Mouse (Mus musculus): ENCODE results near the gene Mras. TPM values are rescaled to one million over a fixed set of nuclear protein-coding genes. Genes with fewer than 3 reads are reported as not detected.

Gene Mras
- polyA plus RNA-seq, 1 experiment from 2014 or later, result 5.2 TPM

DNA sequence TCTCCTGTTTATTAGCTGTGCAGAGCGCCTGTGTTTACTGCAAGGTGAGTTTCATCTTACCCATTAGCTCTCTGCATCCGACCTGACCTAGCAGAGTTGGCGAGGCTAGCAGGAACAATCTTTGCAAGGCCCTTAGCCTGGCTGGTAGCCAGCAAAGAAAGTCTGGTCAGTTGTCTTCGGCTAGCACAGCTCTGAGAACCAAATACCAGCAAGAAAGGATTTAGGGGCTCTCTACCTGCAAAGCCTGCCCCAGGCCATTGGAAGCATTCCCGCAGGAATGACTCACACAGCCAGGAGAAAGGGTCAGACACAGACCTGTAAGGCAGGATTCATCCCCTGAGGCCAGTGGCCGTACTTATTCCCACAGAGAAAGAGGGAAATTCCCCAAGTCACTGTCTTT is 36.4 kb downstream of the Mras start:
- H3K4me1 ChIP-seq, result no peaks in the 10 kb centered on the region
- 64% methylated on average over 6 of the region's 6 CpGs for WGBS (ENCODE audit: insufficient replicate concordance)
- no peak overlapping the region for H3K4me2 ChIP-seq
- no peak for ATAC-seq
- no peak overlapping the region for H3K9ac ChIP-seq
- H3K4me3 ChIP-seq, result no peak overlapping the region
- H3K9me3 ChIP-seq (replicated peaks), result no peaks in the 10 kb centered on the region
- H3K36me3 ChIP-seq, result no peaks in the 10 kb centered on the region
- H3K27me3 ChIP-seq (replicated peaks), result no peaks in the 10 kb centered on the region
- no peak overlapping the region for H3K27ac ChIP-seq

DNA sequence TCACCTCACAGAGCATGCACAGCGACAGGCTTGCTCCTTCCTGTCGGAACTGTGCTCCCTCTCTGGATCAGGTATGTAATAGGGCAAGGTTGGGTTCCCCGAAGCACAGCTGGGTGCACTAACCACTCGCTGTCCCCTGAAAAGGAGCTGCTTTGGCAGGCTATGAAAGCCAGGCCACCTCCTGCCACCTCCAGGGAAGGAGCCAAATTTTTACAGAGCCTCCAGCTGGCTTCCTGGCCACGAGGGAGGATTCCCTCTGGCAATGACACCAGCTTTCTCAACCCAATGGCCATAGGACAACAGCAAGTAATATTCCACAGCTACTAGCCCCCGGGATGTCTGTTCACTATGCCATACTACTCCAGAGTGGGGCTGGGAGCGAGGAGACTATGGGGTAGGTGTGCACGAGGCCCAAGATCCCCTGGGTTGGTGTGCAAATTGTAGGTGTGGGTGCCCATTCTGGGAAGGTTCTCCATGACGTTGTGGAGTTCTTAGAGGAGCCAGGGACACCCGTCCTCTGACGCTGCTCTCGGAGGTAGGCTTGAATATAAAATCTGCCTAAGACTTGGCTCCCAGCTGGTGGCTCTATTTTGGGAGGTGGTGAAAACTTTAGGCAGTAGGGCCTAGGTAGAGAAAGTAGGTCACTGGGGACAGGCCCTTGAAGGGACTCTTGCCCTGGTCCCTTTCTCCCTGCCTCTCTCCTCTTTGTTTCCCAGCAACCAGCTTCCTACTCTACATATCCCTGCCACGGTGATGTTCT is 39.9 kb downstream of the Mras start:
- peaks cover 7% of the 10 kb centered on the region; the same call in 1 of the 2 replicates for H3K36me3 ChIP-seq
- H3K9ac ChIP-seq, result no peak overlapping the region
- no peaks in the 10 kb centered on the region for H3K9me3 ChIP-seq (replicated peaks)
- no peaks in the 10 kb centered on the region for H3K27me3 ChIP-seq (replicated peaks)
- H3K27ac ChIP-seq, result no peak overlapping the region
- H3K4me1 ChIP-seq, result no peaks in the 10 kb centered on the region
- 66% methylated on average over 13 of the region's 13 CpGs for WGBS (ENCODE audit: insufficient replicate concordance)
- ATAC-seq, result no peak
- H3K4me3 ChIP-seq, result no peak overlapping the region
- H3K4me2 ChIP-seq, result no peak overlapping the region

DNA sequence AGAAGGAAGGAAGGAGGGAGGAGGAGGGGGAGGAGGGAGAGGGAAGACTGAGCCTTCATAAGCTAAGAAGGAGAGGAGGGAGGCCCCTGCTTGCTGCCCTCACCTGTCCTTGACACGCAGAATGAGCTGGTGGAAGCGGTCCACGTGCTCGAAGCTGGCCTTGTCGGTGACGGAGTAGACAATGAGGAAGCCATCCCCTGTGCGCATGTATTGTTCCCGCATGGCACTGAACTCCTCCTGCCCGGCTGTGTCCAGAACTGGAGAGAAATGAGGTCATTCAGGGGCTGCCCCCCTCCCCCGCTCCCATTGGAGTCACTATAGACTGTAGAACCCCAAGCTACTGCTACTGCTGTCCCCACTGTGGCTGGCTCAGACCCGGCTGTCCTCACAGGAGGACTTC is 42.8 kb downstream of the Mras start:
- peaks cover 4% of the 10 kb centered on the region; the same call in 1 of the 2 replicates for H3K4me1 ChIP-seq
- 73% methylated on average over 11 of the region's 11 CpGs for WGBS (ENCODE audit: insufficient replicate concordance)
- no peak overlapping the region for H3K27ac ChIP-seq
- H3K4me2 ChIP-seq, result no peak overlapping the region
- H3K9ac ChIP-seq, result no peak overlapping the region
- no peaks in the 10 kb centered on the region for H3K27me3 ChIP-seq (replicated peaks)
- H3K36me3 ChIP-seq, result peaks cover 7% of the 10 kb centered on the region; the same call in 1 of the 2 replicates
- H3K4me3 ChIP-seq, result no peak overlapping the region
- ATAC-seq, result no peak
- no peaks in the 10 kb centered on the region for H3K9me3 ChIP-seq (replicated peaks)

DNA sequence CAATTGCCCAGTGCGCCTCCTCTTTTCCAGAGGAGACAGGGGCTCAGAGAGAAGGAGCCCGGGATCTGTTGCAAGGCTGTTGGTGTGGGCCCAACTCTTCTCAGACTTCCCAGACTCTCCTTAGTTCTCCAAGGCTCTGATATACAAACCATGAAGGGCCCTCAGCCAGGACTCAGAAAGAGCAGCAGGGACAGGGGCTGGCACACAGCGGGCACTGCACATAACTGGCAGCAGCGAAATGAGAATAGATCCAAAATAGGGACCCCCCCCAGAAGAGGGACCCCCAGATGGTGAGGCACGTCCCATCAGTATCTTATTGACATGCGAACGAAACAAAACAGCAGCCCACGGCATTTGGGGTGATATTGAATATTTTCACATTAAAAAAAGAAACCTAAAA is 44.0 kb downstream of the Mras start:
- no peak for ATAC-seq
- 81% methylated on average over 8 of the region's 8 CpGs for WGBS (ENCODE audit: insufficient replicate concordance)
- peaks cover 6% of the 10 kb centered on the region; the same call in 1 of the 2 replicates for H3K4me1 ChIP-seq
- H3K9ac ChIP-seq, result no peak overlapping the region
- H3K27ac ChIP-seq, result no peak overlapping the region
- peaks cover 7% of the 10 kb centered on the region; the same call in 1 of the 2 replicates for H3K36me3 ChIP-seq
- H3K9me3 ChIP-seq (replicated peaks), result no peaks in the 10 kb centered on the region
- H3K4me2 ChIP-seq, result no peak overlapping the region
- no peaks in the 10 kb centered on the region for H3K27me3 ChIP-seq (replicated peaks)
- no peak overlapping the region for H3K4me3 ChIP-seq

DNA sequence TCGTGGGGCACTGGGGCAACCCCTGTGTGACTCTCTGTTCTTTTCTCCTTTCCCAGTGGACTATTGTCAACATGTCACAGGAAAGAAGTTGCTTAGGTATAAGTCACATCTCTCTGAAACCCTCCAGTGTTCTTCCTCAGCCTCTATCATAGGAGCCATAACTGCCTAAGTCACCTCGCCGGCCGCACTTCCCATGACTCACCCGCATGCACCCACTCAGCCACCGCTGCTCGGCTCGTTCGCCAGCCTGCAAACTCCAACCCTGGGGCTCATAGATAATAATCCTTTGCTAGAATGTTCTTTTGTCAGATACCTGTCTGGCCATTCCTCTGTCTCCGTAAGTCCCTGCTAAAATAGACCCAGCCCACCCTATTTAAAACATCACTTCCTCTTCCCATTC is 45.6 kb downstream of the Mras start:
- H3K27me3 ChIP-seq (replicated peaks), result 0 out of 2 replicates have a peak, but pooled peaks cover 4% of the 10 kb centered on the region
- no peaks in the 10 kb centered on the region for H3K9me3 ChIP-seq (replicated peaks)
- H3K27ac ChIP-seq, result 0 out of 2 replicates have a peak overlapping the region, but pooled peaks have one; percentile 25
- peaks cover 7% of the 10 kb centered on the region; the same call in 1 of the 2 replicates for H3K36me3 ChIP-seq
- WGBS (ENCODE audit: insufficient replicate concordance), result 78% methylated on average over 10 of the region's 10 CpGs
- H3K4me1 ChIP-seq, result peaks cover 6% of the 10 kb centered on the region; the same call in 1 of the 2 replicates
- H3K4me3 ChIP-seq, result no peak overlapping the region
- no peak overlapping the region for H3K4me2 ChIP-seq
- no peak for ATAC-seq
- H3K9ac ChIP-seq, result no peak overlapping the region

DNA sequence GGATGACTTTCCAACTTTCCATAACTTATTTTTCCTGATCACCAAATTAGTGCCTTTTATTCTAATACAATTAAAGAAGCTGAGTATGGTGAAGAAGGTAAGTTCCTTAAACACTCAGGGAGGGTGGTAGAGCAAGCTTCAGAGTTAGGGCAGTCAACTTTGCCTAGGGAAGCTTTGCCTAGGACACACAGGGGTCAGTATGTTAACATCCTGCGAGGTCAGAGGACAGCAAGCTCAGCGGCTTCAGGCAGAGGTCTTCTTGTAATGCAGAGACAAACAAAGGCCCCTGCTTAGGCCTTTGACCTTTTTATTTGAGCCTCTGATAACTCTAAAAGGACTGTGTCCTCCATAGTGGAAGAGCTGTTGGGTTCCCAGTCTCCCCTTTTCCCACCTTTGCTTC is 46.5 kb downstream of the Mras start:
- ATAC-seq, result peak; percentile 8; the same call in 1 of the 2 replicates
- H3K4me1 ChIP-seq, result peaks cover 6% of the 10 kb centered on the region; the same call in 1 of the 2 replicates
- peak overlapping the region; percentile 25; the same call in 1 of the 2 replicates for H3K27ac ChIP-seq
- H3K4me3 ChIP-seq, result no peak overlapping the region
- peaks cover 7% of the 10 kb centered on the region; the same call in 1 of the 2 replicates for H3K36me3 ChIP-seq
- H3K27me3 ChIP-seq (replicated peaks), result peaks cover 11% of the 10 kb centered on the region; the same call in 1 of the 2 replicates
- H3K4me2 ChIP-seq, result no peak overlapping the region
- no peak overlapping the region for H3K9ac ChIP-seq
- WGBS (ENCODE audit: insufficient replicate concordance), result 57% methylated on average over 2 of the region's 2 CpGs
- H3K9me3 ChIP-seq (replicated peaks), result no peaks in the 10 kb centered on the region

DNA sequence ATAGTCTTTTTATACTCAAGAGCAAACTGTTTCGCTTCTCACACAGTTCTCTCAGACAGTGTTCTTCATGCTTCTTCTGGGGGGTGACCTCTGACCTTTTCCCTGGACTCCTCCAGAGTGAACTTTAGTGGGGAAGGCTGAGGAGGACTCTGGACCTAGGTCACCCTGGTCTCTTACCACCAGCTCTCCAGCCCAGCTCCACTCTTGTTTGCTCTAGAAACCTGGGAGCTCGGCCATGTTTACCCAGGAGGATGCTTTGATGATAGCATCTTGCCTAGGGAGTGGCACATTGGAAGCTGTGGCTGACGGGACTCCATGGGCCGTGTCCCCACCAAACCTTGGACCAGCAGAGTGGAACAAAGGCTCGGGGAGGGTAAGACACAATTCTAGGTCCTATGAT is 47.0 kb downstream of the Mras start:
- peak; percentile 28; the same call in 1 of the 2 replicates for ATAC-seq
- no peak overlapping the region for H3K27ac ChIP-seq
- no peaks in the 10 kb centered on the region for H3K9me3 ChIP-seq (replicated peaks)
- H3K4me1 ChIP-seq, result peaks cover 6% of the 10 kb centered on the region; the same call in 1 of the 2 replicates
- H3K9ac ChIP-seq, result no peak overlapping the region
- peaks cover 12% of the 10 kb centered on the region; the same call in 1 of the 2 replicates for H3K27me3 ChIP-seq (replicated peaks)
- WGBS (ENCODE audit: insufficient replicate concordance), result 45% methylated on average over 5 of the region's 5 CpGs
- H3K4me2 ChIP-seq, result no peak overlapping the region
- peaks cover 7% of the 10 kb centered on the region; the same call in 1 of the 2 replicates for H3K36me3 ChIP-seq
- no peak overlapping the region for H3K4me3 ChIP-seq

DNA sequence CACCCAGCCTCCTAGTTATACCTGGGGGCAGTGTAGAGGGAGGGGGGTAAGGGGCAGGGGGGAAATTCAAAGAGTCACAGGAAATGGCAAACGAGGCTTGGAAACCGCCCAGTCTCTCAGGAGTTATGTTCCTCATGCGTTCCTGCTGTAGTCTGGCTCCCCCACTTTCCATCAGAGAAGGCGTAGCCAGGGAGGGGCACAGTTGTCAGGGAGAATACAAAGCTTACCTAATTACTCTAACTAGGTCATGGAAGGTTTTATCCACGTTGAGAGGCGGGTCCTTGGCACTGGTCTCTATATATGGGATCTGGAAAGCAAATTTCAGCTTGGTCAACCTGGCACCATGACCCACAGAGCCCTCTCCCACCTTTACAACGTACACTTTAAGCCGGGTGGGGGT is 47.7 kb downstream of the Mras start:
- Histone ChIP-seq H3K36me3 (peaks cover 7% of the 10 kb centered on the region; the same call in 1 of the 2 replicates), H3K4me3 (no peak overlapping the region), H3K4me2 (no peak overlapping the region), H3K27me3 (replicated peaks) (peaks cover 12% of the 10 kb centered on the region; the same call in 1 of the 2 replicates), H3K9ac (no peak overlapping the region), H3K9me3 (replicated peaks) (no peaks in the 10 kb centered on the region), H3K4me1 (peaks cover 6% of the 10 kb centered on the region; the same call in 1 of the 2 replicates), H3K27ac (no peak overlapping the region)
- 63% methylated on average over 8 of the region's 8 CpGs for WGBS (ENCODE audit: insufficient replicate concordance)
- no peak for ATAC-seq

DNA sequence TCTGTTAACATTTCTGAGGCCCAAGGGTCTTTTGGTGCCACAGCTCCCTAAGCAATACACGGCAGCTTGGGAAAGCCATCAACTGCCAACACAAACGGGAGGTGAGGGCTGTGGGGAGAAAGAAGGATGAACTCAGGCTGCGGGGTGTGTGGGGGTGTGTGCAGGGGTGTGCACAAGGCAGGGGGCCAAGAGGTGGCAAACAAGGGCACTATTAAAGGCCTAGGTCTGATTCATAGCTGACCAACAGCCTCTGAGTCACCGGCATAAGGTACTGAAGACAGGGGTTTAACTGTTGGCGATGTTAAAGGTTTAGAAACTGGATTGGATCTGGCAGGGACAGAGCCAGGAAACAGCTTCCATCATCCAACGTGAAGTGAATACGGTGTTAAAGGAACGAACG is 48.3 kb downstream of the Mras start:
- H3K27me3 ChIP-seq (replicated peaks), result peaks cover 12% of the 10 kb centered on the region; the same call in 1 of the 2 replicates
- no peak for ATAC-seq
- H3K9ac ChIP-seq, result no peak overlapping the region
- no peak overlapping the region for H3K27ac ChIP-seq
- H3K4me1 ChIP-seq, result peaks cover 6% of the 10 kb centered on the region; the same call in 1 of the 2 replicates
- no peaks in the 10 kb centered on the region for H3K9me3 ChIP-seq (replicated peaks)
- H3K36me3 ChIP-seq, result peaks cover 7% of the 10 kb centered on the region; the same call in 1 of the 2 replicates
- H3K4me3 ChIP-seq, result no peak overlapping the region
- H3K4me2 ChIP-seq, result no peak overlapping the region
- 62% methylated on average over 9 of the region's 9 CpGs for WGBS (ENCODE audit: insufficient replicate concordance)

DNA sequence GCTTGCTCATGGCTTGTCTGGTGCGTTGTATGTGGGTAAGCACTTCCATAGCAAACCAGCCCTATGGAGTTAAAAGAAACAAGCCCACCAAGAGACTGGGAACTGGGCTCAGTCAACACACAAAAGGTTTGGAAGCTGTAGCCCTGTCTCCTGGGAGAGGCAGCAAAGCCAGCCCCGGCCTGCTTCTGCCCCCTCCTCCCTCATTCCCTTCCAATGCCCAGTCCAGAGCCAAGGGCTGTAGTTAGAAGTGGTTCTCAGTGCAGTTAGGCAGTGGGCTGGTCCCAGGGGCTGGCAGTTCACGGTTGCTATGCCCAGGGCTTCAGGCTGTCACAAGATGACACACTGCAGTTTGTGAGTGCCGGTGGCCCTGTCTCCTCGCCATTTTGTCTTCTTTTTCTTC is 49.1 kb downstream of the Mras start:
- Histone ChIP-seq H3K4me3 (no peak overlapping the region), H3K27me3 (replicated peaks) (peaks cover 12% of the 10 kb centered on the region; the same call in 1 of the 2 replicates), H3K36me3 (peaks cover 6% of the 10 kb centered on the region; the same call in 1 of the 2 replicates), H3K9ac (no peak overlapping the region), H3K4me2 (no peak overlapping the region), H3K4me1 (peaks cover 6% of the 10 kb centered on the region; the same call in 1 of the 2 replicates), H3K27ac (no peak overlapping the region), H3K9me3 (replicated peaks) (no peaks in the 10 kb centered on the region)
- ATAC-seq, result no peak
- 60% methylated on average over 5 of the region's 5 CpGs for WGBS (ENCODE audit: insufficient replicate concordance)

DNA sequence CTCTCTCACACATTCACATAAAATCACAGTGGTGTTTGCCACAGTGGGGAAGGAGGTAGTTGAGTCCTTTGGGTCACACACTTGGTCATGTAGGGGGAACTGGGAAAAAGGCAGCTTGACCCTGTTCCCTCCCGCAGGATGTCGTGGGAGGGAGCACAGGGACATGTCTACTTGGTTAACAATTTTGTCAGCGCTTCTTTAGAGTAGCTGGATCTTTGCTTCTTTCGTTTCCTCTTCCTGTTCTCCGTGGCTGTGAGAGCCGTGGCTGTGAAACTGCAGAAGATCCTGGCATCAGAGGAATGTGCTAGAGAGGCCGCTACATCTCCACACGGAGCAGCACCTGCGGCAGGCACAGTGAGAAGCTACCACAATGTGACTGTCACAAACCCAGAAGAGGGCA is 54.6 kb downstream of the Mras start:
- H3K9ac ChIP-seq, result no peak overlapping the region
- H3K4me1 ChIP-seq, result no peaks in the 10 kb centered on the region
- H3K9me3 ChIP-seq (replicated peaks), result no peaks in the 10 kb centered on the region
- H3K4me3 ChIP-seq, result no peak overlapping the region
- no peaks in the 10 kb centered on the region for H3K36me3 ChIP-seq
- H3K27ac ChIP-seq, result no peak overlapping the region
- WGBS (ENCODE audit: insufficient replicate concordance), result 48% methylated on average over 9 of the region's 9 CpGs
- peaks cover 27% of the 10 kb centered on the region for H3K27me3 ChIP-seq (replicated peaks)
- no peak overlapping the region for H3K4me2 ChIP-seq
- ATAC-seq, result no peak

DNA sequence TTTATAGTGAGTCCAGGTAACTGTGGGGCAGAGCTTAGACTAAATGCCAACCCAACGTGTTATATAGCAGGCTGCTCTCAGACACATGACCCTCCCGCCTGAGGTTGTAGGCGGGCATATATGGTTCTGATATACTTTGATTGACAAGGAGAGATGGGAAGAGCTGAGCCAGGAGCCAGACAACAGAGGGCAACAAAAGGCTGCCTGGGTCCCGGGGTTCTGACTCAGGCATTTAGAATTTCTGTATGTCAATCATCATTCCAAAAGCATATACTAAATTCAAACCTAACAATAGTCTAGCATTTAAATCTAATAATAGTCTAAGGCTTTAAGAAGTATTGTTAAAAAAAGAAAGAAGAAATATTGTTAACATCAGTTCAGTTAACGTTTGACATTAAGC is 58.0 kb downstream of the Mras start:
- no peak overlapping the region for H3K27ac ChIP-seq
- no peak for ATAC-seq
- no peaks in the 10 kb centered on the region for H3K36me3 ChIP-seq
- 33% methylated on average over 5 of the region's 5 CpGs for WGBS (ENCODE audit: insufficient replicate concordance)
- H3K4me2 ChIP-seq, result no peak overlapping the region
- H3K9ac ChIP-seq, result no peak overlapping the region
- H3K9me3 ChIP-seq (replicated peaks), result no peaks in the 10 kb centered on the region
- H3K27me3 ChIP-seq (replicated peaks), result peaks cover 16% of the 10 kb centered on the region
- H3K4me1 ChIP-seq, result no peaks in the 10 kb centered on the region
- no peak overlapping the region for H3K4me3 ChIP-seq

All from liver, embryonic 12.5 days (tissue).